Comparison of ENCODE assay signal across 10 mouse cellular contexts in genomic region chr12:112664124-112664523, GRCm38 (mm10). TPM values are rescaled to one million over a fixed set of nuclear protein-coding genes. Genes with fewer than 3 reads are reported as not detected.
A peak's percentile ranks its signal among the peaks of the same experiment; 100 is the strongest.
DNase-seq lines count a peak whose midpoint lies in the region; ATAC-seq and TF ChIP-seq lines count a peak whose summit lies in the region.
"Had no signal": no experiment of that assay in that cellular context is flagged by ENCODE, and none has a peak within 500 bp of the region (broad histone marks: within the 10 kb centered on the region; RNA-seq: fewer than 3 reads in every experiment).

No protein-coding gene starts in this region.

- H3K4me3 ChIP-seq in heart, embryonic 11.5 days (ENCODE audit: low read depth, low read length) = no peak overlapping the region
- no peak overlapping the region for H3K4me3 ChIP-seq in forebrain, postnatal 0 days (ENCODE audit: low read depth, low read length)
- 0 out of 2 replicates have a peak overlapping the region, but pooled peaks have one; percentile 3 for H3K4me3 ChIP-seq in midbrain, embryonic 12.5 days
- H3K4me3 ChIP-seq in liver, embryonic 12.5 days = no peak overlapping the region

- H3K27me3 ChIP-seq in heart, embryonic 11.5 days (ENCODE audit: control insufficient read depth, insufficient read depth, low read length) = no peaks in the 10 kb centered on the region
- H3K27me3 ChIP-seq in forebrain, postnatal 0 days (ENCODE audit: insufficient read depth, low read length) = no peaks in the 10 kb centered on the region
- no peaks in the 10 kb centered on the region for H3K27me3 ChIP-seq in midbrain, embryonic 12.5 days
- no peaks in the 10 kb centered on the region for H3K27me3 ChIP-seq in liver, embryonic 12.5 days (replicated peaks)

- H3K4me1 ChIP-seq in heart, embryonic 11.5 days (ENCODE audit: control insufficient read depth, insufficient read depth, low read length) = peaks cover 84% of the 10 kb centered on the region
- H3K4me1 ChIP-seq in forebrain, postnatal 0 days (ENCODE audit: insufficient read depth) = peaks cover 9% of the 10 kb centered on the region
- peaks cover 86% of the 10 kb centered on the region for H3K4me1 ChIP-seq in midbrain, embryonic 12.5 days
- H3K4me1 ChIP-seq in liver, embryonic 12.5 days = peaks cover 51% of the 10 kb centered on the region

- DNase-seq in heart, postnatal 4 days = no peak
- peak; percentile 91 for DNase-seq in brain, embryonic 14.5 days (ENCODE audit: low read depth)
- DNase-seq in forebrain, postnatal 0 days = peak; percentile 43
- DNase-seq in right cerebral cortex, postnatal 14 days = no peak
- DNase-seq: kidney, postnatal 36 days; liver had no signal

- no peak for TF ChIP-seq POLR2A in brain, embryonic 14.5 days (IDR thresholded peaks at IDR 0.05; ENCODE audit: borderline replicate concordance, extremely low read depth, insufficient read depth, insufficient read length, poor library complexity, severe bottlenecking)

- peaks cover 32% of the 10 kb centered on the region for H3K36me3 ChIP-seq in heart, embryonic 11.5 days (ENCODE audit: control insufficient read depth, insufficient read depth, low read length)
- H3K36me3 ChIP-seq in forebrain, postnatal 0 days (ENCODE audit: insufficient read depth) = peaks cover 52% of the 10 kb centered on the region
- peaks cover 86% of the 10 kb centered on the region for H3K36me3 ChIP-seq in midbrain, embryonic 12.5 days
- H3K36me3 ChIP-seq in liver, embryonic 12.5 days = peaks cover 100% of the 10 kb centered on the region

- H3K9me3 ChIP-seq in heart, embryonic 11.5 days (replicated peaks; ENCODE audit: control insufficient read depth, low read length) = no peaks in the 10 kb centered on the region
- H3K9me3 ChIP-seq in forebrain, postnatal 0 days (ENCODE audit: low read length) = no peaks in the 10 kb centered on the region
- no peaks in the 10 kb centered on the region for H3K9me3 ChIP-seq in midbrain, embryonic 12.5 days
- no peaks in the 10 kb centered on the region for H3K9me3 ChIP-seq in liver, embryonic 12.5 days (replicated peaks)

- peak; percentile 19; the same call in 1 of the 2 replicates for TF ChIP-seq CTCF in brain, embryonic 14.5 days (IDR thresholded peaks at IDR 0.05; ENCODE audit: borderline replicate concordance, extremely low read depth, insufficient read depth, insufficient read length)
- TF ChIP-seq CTCF in forebrain, postnatal 0 days (IDR thresholded peaks at IDR 0.05; ENCODE audit: low read depth) = peak; percentile 42

- H3K27ac ChIP-seq in heart, embryonic 11.5 days (ENCODE audit: low read depth, low read length) = no peak overlapping the region
- H3K27ac ChIP-seq in forebrain, postnatal 0 days (ENCODE audit: low read depth, low read length) = peak overlapping the region; percentile 50; the same call in 1 of the 2 replicates
- H3K27ac ChIP-seq in midbrain, embryonic 12.5 days (replicated peaks) = peak overlapping the region; percentile 96
- no peak overlapping the region for H3K27ac ChIP-seq in liver, embryonic 12.5 days

- H3K9ac ChIP-seq in heart, embryonic 11.5 days (ENCODE audit: low read depth, low read length) = peak overlapping the region; percentile 23; the same call in 1 of the 2 replicates
- peak overlapping the region; percentile 31; the same call in 1 of the 2 replicates for H3K9ac ChIP-seq in forebrain, postnatal 0 days
- peak overlapping the region; percentile 7; the same call in 1 of the 2 replicates for H3K9ac ChIP-seq in midbrain, embryonic 12.5 days (replicated peaks)
- H3K9ac ChIP-seq in liver, embryonic 12.5 days = no peak overlapping the region

- 63% methylated on average over 2 of the region's 2 CpGs for WGBS in heart, embryonic 11.5 days (ENCODE audit: insufficient replicate concordance)
- 15% methylated on average over 2 of the region's 2 CpGs for WGBS in forebrain, postnatal 0 days
- 39% methylated on average over 2 of the region's 2 CpGs for WGBS in midbrain, embryonic 12.5 days
- WGBS in liver, embryonic 12.5 days (ENCODE audit: insufficient replicate concordance) = 79% methylated on average over 2 of the region's 2 CpGs

- no peak for ATAC-seq in heart, embryonic 11.5 days (replicated peaks; ENCODE audit: insufficient number of reproducible peaks, low FRiP score, low TSS enrichment)
- ATAC-seq in forebrain, postnatal 0 days = peak; percentile 53
- peak; percentile 67 for ATAC-seq in midbrain, embryonic 12.5 days (ENCODE audit: low FRiP score, low read depth)
- no peak for ATAC-seq in monocyte, adult 5-6 weeks (replicated peaks; ENCODE audit: insufficient number of reproducible peaks, low FRiP score, low TSS enrichment, poor library complexity, severe bottlenecking)
- no peak for ATAC-seq in liver, embryonic 12.5 days

- no peak overlapping the region for H3K4me2 ChIP-seq in heart, embryonic 11.5 days
- 0 out of 2 replicates have a peak overlapping the region, but pooled peaks have one; percentile 17 for H3K4me2 ChIP-seq in forebrain, postnatal 0 days (ENCODE audit: low read depth)
- H3K4me2 ChIP-seq in midbrain, embryonic 12.5 days (replicated peaks) = peak overlapping the region; percentile 35
- no peak overlapping the region for H3K4me2 ChIP-seq in liver, embryonic 12.5 days

RNA-seq across cellular contexts. Expression of gene Akt1, which starts 10.6 kb away (rescaled TPM):
- 94.2 and 108 TPM in 2 replicates for polyA plus RNA-seq in heart, embryonic 11.5 days (2014; fragmentation: Nextera tagmentation; extraction: Ambion mirVana)
- 100 to 1,000 TPM; 352 to 392 TPM for total RNA-seq in heart, postnatal 4 days (2021)
- 303 and 319 TPM in 2 replicates for polyA plus RNA-seq in brain, embryonic 14.5 days (2012; rRNA removed)
- 213 and 215 TPM in 2 replicates for total RNA-seq in forebrain, postnatal 0 days (2014; rRNA removed)
- polyA plus RNA-seq in forebrain, postnatal 0 days (2015; fragmentation: Nextera tagmentation; extraction: Ambion mirVana) = 117 TPM in 2 replicates
- polyA plus RNA-seq in midbrain, embryonic 12.5 days (2016; fragmentation: Nextera tagmentation; extraction: Ambion mirVana) = 74.7 and 80.0 TPM in 2 replicates
- total RNA-seq in monocyte, adult 5-6 weeks (2017) = 151 to 190 TPM (median 176 TPM) in 3 replicates
- polyA plus RNA-seq in liver, embryonic 12.5 days (2016; fragmentation: Nextera tagmentation; extraction: Ambion mirVana) = 76.6 and 81.8 TPM in 2 replicates

RNA-seq across cellular contexts. Expression of gene Zbtb42, which starts 14.5 kb away (rescaled TPM):
- 2.8 and 4.2 TPM in 2 replicates for polyA plus RNA-seq in heart, embryonic 11.5 days (2014; fragmentation: Nextera tagmentation; extraction: Ambion mirVana)
- total RNA-seq in heart, postnatal 4 days (2021) = 10 to 100 TPM in 1 of 2 experiments, 1 to 10 TPM in 1; 10.0 to 10.1 TPM
- 2.6 and 5.0 TPM in 2 replicates for polyA plus RNA-seq in brain, embryonic 14.5 days (2012; rRNA removed)
- total RNA-seq in forebrain, postnatal 0 days (2014; rRNA removed) = 1.0 and 3.5 TPM in 2 replicates
- polyA plus RNA-seq in forebrain, postnatal 0 days (2015; fragmentation: Nextera tagmentation; extraction: Ambion mirVana) = 0.77 and 1.2 TPM in 2 replicates
- 5.2 and 7.3 TPM in 2 replicates for polyA plus RNA-seq in midbrain, embryonic 12.5 days (2016; fragmentation: Nextera tagmentation; extraction: Ambion mirVana)
- total RNA-seq in monocyte, adult 5-6 weeks (2017) = 4.3 to 8.3 TPM (median 5.6 TPM) in 3 replicates
- 1.0 and 1.2 TPM in 2 replicates for polyA plus RNA-seq in liver, embryonic 12.5 days (2016; fragmentation: Nextera tagmentation; extraction: Ambion mirVana)

RNA-seq across cellular contexts. Expression of gene Siva1, which starts 19.6 kb away (rescaled TPM):
- polyA plus RNA-seq in heart, embryonic 11.5 days (2014; fragmentation: Nextera tagmentation; extraction: Ambion mirVana) = 141 and 156 TPM in 2 replicates
- total RNA-seq in heart, postnatal 4 days (2021) = 10 to 100 TPM; 39.9 to 43.2 TPM
- polyA plus RNA-seq in brain, embryonic 14.5 days (2012; rRNA removed) = 57.4 and 98.6 TPM in 2 replicates
- 28.0 and 31.4 TPM in 2 replicates for total RNA-seq in forebrain, postnatal 0 days (2014; rRNA removed)
- polyA plus RNA-seq in forebrain, postnatal 0 days (2015; fragmentation: Nextera tagmentation; extraction: Ambion mirVana) = 50.5 and 61.5 TPM in 2 replicates
- 133 and 150 TPM in 2 replicates for polyA plus RNA-seq in midbrain, embryonic 12.5 days (2016; fragmentation: Nextera tagmentation; extraction: Ambion mirVana)
- 73.4 to 154 TPM (median 84.8 TPM) in 3 replicates for total RNA-seq in monocyte, adult 5-6 weeks (2017)
- 126 and 137 TPM in 2 replicates for polyA plus RNA-seq in liver, embryonic 12.5 days (2016; fragmentation: Nextera tagmentation; extraction: Ambion mirVana)

RNA-seq across cellular contexts. Expression of gene Adssl1, which starts 44.3 kb away (rescaled TPM):
- polyA plus RNA-seq in heart, embryonic 11.5 days (2014; fragmentation: Nextera tagmentation; extraction: Ambion mirVana) = 73.3 and 75.2 TPM in 2 replicates
- 100 to 1,000 TPM; 135 to 137 TPM for total RNA-seq in heart, postnatal 4 days (2021)
- 2.3 and 4.4 TPM in 2 replicates for polyA plus RNA-seq in brain, embryonic 14.5 days (2012; rRNA removed)
- 1.8 and 2.2 TPM in 2 replicates for total RNA-seq in forebrain, postnatal 0 days (2014; rRNA removed)
- polyA plus RNA-seq in forebrain, postnatal 0 days (2015; fragmentation: Nextera tagmentation; extraction: Ambion mirVana) = 3.4 and 4.7 TPM in 2 replicates
- 1.5 and 1.9 TPM in 2 replicates for polyA plus RNA-seq in midbrain, embryonic 12.5 days (2016; fragmentation: Nextera tagmentation; extraction: Ambion mirVana)
- total RNA-seq in monocyte, adult 5-6 weeks (2017) = 81.5 to 125 TPM (median 102 TPM) in 3 replicates
- 5.2 and 5.6 TPM in 2 replicates for polyA plus RNA-seq in liver, embryonic 12.5 days (2016; fragmentation: Nextera tagmentation; extraction: Ambion mirVana)

RNA-seq across cellular contexts. Expression of gene Cep170b, which starts 56.1 kb away (rescaled TPM):
- 2.6 and 3.1 TPM in 2 replicates for polyA plus RNA-seq in heart, embryonic 11.5 days (2014; fragmentation: Nextera tagmentation; extraction: Ambion mirVana)
- 10 to 100 TPM; 13.1 to 14.1 TPM for total RNA-seq in heart, postnatal 4 days (2021)
- 48.8 and 82.9 TPM in 2 replicates for polyA plus RNA-seq in brain, embryonic 14.5 days (2012; rRNA removed)
- total RNA-seq in forebrain, postnatal 0 days (2014; rRNA removed) = 67.0 and 86.7 TPM in 2 replicates
- 22.4 and 31.6 TPM in 2 replicates for polyA plus RNA-seq in forebrain, postnatal 0 days (2015; fragmentation: Nextera tagmentation; extraction: Ambion mirVana)
- polyA plus RNA-seq in midbrain, embryonic 12.5 days (2016; fragmentation: Nextera tagmentation; extraction: Ambion mirVana) = 15.0 and 16.8 TPM in 2 replicates
- total RNA-seq in monocyte, adult 5-6 weeks (2017) = 0.29 to 0.43 TPM in 2 of 3 replicates, not detected in the other
- 5.0 and 5.2 TPM in 2 replicates for polyA plus RNA-seq in liver, embryonic 12.5 days (2016; fragmentation: Nextera tagmentation; extraction: Ambion mirVana)

Comparison
In these comparisons a context has a peak if more than half of its experiments do, and no peak if none do; other contexts are left out.
1. ATAC-seq: peak in forebrain, postnatal 0 days (single experiment) and midbrain, embryonic 12.5 days (single experiment); none in heart, embryonic 11.5 days (single experiment), monocyte, adult 5-6 weeks (single experiment) and liver, embryonic 12.5 days (single experiment).
2. H3K27ac ChIP-seq: peak in forebrain, postnatal 0 days (single experiment) and midbrain, embryonic 12.5 days (single experiment); none in heart, embryonic 11.5 days (single experiment) and liver, embryonic 12.5 days (single experiment).
3. H3K4me2 ChIP-seq: peak in forebrain, postnatal 0 days (single experiment) and midbrain, embryonic 12.5 days (single experiment); none in heart, embryonic 11.5 days (single experiment) and liver, embryonic 12.5 days (single experiment).
4. DNase-seq: peak in brain, embryonic 14.5 days (single experiment) and forebrain, postnatal 0 days (single experiment); none in heart, postnatal 4 days (single experiment) and right cerebral cortex, postnatal 14 days (single experiment).